Mouse (Mus musculus) hindbrain, embryonic 14.5 days (tissue): ENCODE data around the gene R3hcc1l. TPM values are rescaled to one million over a fixed set of nuclear protein-coding genes. Genes with fewer than 3 reads are reported as not detected.

Source experiments
- ATAC-seq: fragments of 200-750 bp; cut with Nextera tagmentation; 2 replicates; pipeline ENCODE4 v1.8.0; 2017; ENCODE audit warnings: moderate number of reproducible peaks, mild to moderate bottlenecking, moderate TSS enrichment, moderate library complexity; ENCODE audit not compliant: low FRiP score
- DNase-seq: peaks from one replicate; pipeline ENCODE4 v3.0.0-alpha.2; 2015; ENCODE audit warnings: low spot score
- H3K27ac ChIP-seq: fragments of 300-500 bp; sonication (generic); 2 replicates; pipeline ENCODE4 v1.5.1; 2014; ENCODE audit warnings: mild to moderate bottlenecking, moderate library complexity
- H3K27me3 ChIP-seq: fragments of 300-500 bp; sonication (generic); 2 replicates; pipeline ENCODE4 v1.6.1; 2014; ENCODE audit warnings: mild to moderate bottlenecking, low read length, mixed read lengths; ENCODE audit not compliant: control insufficient read depth, insufficient read depth
- H3K36me3 ChIP-seq: fragments of 300-500 bp; sonication (generic); replicated peaks from 2 replicates; pipeline ENCODE4 v1.6.1; 2014; ENCODE audit not compliant: control insufficient read depth, insufficient read depth
- H3K4me1 ChIP-seq: fragments of 300-500 bp; sonication (generic); replicated peaks from 2 replicates; pipeline ENCODE4 v1.6.1; 2014; ENCODE audit warnings: antibody characterized with exemption, low read length, mixed read lengths; ENCODE audit not compliant: control insufficient read depth, insufficient read depth
- H3K4me2 ChIP-seq: fragments of 300-500 bp; sonication (generic); replicated peaks from 2 replicates; pipeline ENCODE4 v1.6.1; 2014; ENCODE audit warnings: mild to moderate bottlenecking, moderate library complexity
- H3K4me3 ChIP-seq: fragments of 300-500 bp; sonication (generic); replicated peaks from 2 replicates; pipeline ENCODE4 v1.5.1; 2014; ENCODE audit warnings: mild to moderate bottlenecking, low read length
- H3K9ac ChIP-seq: fragments of 300-500 bp; sonication (generic); 2 replicates; pipeline ENCODE4 v1.6.1; 2014
- H3K9me3 ChIP-seq: fragments of 300-500 bp; sonication (generic); 2 replicates; pipeline ENCODE4 v1.6.1; 2016; ENCODE audit warnings: low read length; ENCODE audit not compliant: control insufficient read depth
- WGBS: fragments of 180-500 bp; shearing (Covaris S2); extraction: QIAGEN DNeasy Blood & Tissue Kit; methylation state at CpG from one replicate; pipeline ENCODE4 v1.1.7; 2014; 5-methylcytosine and 5-hydroxymethylcytosine counted together
- polyA plus RNA-seq: library from polyadenylated mRNA; unstranded; fragments of >200 nt; fragmentation: Nextera tagmentation; extraction: Ambion mirVana; gene quantifications from 2 replicates; pipeline ENCODE4 v1.2.1, GENCODE M21; 2014

Gene R3hcc1l
- polyA plus RNA-seq, 1 experiment from 2014 or later: 12.7 TPM

DNA sequence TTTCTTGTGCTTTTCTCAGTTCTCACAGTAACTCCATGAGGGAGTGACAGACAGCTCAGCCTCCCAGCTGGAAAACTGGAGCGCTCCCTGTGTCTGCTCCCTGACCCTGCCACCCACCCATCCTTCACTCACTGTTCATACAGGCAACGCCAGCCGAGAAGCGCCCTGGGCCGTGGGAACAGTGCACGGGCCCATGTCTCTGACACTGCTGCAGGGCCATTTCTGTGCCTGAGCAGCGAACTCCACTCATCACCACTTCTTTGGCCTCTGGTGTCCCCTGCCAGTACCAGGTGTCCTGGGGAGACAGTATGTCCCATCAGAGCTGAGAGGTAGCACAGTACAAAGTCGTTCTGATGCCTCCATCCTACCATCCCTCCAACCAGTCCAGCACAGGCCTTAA is 83.5 kb downstream of the R3hcc1l start:
- DNase-seq (no peak), ATAC-seq (no peak)
- 65% methylated on average over 8 of the region's 8 CpGs for WGBS
- H3K4me1 ChIP-seq: no peaks in the 10 kb centered on the region
- H3K4me2 ChIP-seq: no peak overlapping the region
- H3K27ac ChIP-seq: no peak overlapping the region
- H3K9ac ChIP-seq: no peak overlapping the region
- no peaks in the 10 kb centered on the region for H3K36me3 ChIP-seq
- H3K4me3 ChIP-seq: no peak overlapping the region
- no peaks in the 10 kb centered on the region for H3K9me3 ChIP-seq
- H3K27me3 ChIP-seq: no peaks in the 10 kb centered on the region

DNA sequence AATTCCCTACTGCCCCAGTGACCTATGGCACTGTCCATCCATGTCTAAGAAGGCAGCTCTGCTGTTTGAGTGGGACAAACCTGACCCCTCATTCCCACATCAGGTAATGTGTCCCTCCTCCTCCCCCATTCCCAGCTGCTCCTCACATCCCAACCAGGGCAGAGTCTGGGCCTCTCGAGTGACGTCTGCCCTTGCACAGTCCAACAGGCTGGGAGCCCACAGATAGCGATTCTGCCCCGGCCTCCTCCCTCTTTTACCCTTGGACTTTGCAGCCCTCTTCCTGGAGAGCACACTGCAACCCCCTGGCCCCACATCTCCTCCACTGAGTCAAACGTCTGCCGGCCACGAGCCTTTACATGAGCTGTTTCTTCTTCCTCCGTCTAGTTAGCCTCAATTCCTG is 84.0 kb downstream of the R3hcc1l start:
- H3K36me3 ChIP-seq: no peaks in the 10 kb centered on the region
- H3K4me2 ChIP-seq: no peak overlapping the region
- H3K27me3 ChIP-seq: no peaks in the 10 kb centered on the region
- no peak overlapping the region for H3K27ac ChIP-seq
- H3K4me3 ChIP-seq: no peak overlapping the region
- 79% methylated on average over 8 of the region's 8 CpGs for WGBS
- DNase-seq (no peak), ATAC-seq (no peak)
- no peaks in the 10 kb centered on the region for H3K9me3 ChIP-seq
- no peaks in the 10 kb centered on the region for H3K4me1 ChIP-seq
- no peak overlapping the region for H3K9ac ChIP-seq

DNA sequence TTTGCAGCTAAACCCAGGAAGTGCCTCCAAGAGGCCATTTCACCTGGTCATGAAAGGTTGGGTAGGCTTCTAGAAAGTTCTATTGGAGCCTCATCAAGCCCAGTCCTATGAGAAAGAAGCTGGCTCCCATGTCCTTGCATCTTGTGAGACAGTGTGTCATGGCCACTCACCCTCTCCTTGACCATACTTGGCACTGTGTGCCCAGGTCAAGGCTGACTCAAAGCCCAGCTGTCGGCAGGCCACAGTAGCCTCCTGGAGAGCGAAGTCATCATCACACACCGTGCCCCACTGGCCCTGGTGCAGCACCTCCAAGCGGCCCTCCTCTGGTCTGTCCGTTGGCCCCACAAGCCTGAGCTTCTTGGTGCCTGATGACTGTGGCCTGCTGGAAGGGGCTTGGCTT is 89.5 kb downstream of the R3hcc1l start:
- 94% methylated on average over 5 of the region's 5 CpGs for WGBS
- no peak overlapping the region for H3K27ac ChIP-seq
- H3K9ac ChIP-seq: no peak overlapping the region
- H3K9me3 ChIP-seq: no peaks in the 10 kb centered on the region
- H3K4me3 ChIP-seq: no peak overlapping the region
- no peaks in the 10 kb centered on the region for H3K4me1 ChIP-seq
- no peak overlapping the region for H3K4me2 ChIP-seq
- H3K27me3 ChIP-seq: peaks cover 17% of the 10 kb centered on the region
- ATAC-seq (no peak), DNase-seq (no peak)
- H3K36me3 ChIP-seq: no peaks in the 10 kb centered on the region

DNA sequence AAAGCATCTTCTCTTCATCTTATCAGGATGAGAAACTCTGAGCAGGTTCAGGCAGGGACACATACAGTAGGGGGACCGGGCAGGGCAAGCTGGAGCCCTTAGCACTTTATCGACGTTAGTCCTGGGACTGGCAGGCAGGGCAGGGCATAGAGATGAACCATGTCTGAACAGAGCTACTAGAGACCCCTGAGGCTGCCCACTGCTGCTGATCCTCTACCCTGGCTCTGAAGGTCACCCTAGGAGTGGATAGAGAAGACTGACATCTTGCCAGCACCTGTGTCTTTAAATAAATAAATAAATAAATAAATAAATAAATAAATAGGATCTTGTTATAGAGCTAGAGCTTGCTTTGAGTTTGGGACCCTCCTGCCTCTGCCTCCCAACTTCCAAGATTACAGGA is 91.2 kb downstream of the R3hcc1l start:
- no peaks in the 10 kb centered on the region for H3K4me1 ChIP-seq
- peaks cover 25% of the 10 kb centered on the region for H3K27me3 ChIP-seq
- no peaks in the 10 kb centered on the region for H3K36me3 ChIP-seq
- no peak overlapping the region for H3K4me2 ChIP-seq
- no peak for ATAC-seq
- no peak overlapping the region for H3K4me3 ChIP-seq
- no peaks in the 10 kb centered on the region for H3K9me3 ChIP-seq
- 98% methylated on average over 3 of the region's 3 CpGs for WGBS
- DNase-seq: no peak
- no peak overlapping the region for H3K9ac ChIP-seq
- H3K27ac ChIP-seq: no peak overlapping the region

DNA sequence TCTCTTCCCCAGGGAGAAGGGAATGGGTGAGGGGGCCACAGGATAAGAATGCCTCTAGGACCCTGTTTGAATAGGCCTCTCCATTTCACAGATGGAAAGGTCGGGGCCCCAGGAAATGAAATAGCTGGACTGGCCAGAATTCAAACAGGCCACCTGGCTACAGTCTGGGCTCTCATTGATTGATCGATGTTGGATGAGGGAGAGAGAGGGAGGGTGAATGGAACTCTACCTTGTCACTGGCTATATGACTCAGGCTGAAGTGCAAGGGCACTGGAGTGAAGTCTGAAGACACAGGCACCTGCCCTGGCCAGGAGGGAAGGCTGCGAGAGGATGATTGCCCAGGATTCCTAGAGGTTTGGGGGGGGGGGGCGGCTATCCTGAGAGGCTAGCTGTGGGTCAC is 93.2 kb downstream of the R3hcc1l start:
- Histone ChIP-seq H3K36me3 (no peaks in the 10 kb centered on the region), H3K9me3 (no peaks in the 10 kb centered on the region), H3K27me3 (peaks cover 25% of the 10 kb centered on the region), H3K4me2 (no peak overlapping the region), H3K27ac (no peak overlapping the region), H3K4me3 (no peak overlapping the region), H3K9ac (no peak overlapping the region), H3K4me1 (no peaks in the 10 kb centered on the region)
- WGBS: 79% methylated on average over 4 of the region's 4 CpGs
- ATAC-seq (no peak), DNase-seq (no peak)

DNA sequence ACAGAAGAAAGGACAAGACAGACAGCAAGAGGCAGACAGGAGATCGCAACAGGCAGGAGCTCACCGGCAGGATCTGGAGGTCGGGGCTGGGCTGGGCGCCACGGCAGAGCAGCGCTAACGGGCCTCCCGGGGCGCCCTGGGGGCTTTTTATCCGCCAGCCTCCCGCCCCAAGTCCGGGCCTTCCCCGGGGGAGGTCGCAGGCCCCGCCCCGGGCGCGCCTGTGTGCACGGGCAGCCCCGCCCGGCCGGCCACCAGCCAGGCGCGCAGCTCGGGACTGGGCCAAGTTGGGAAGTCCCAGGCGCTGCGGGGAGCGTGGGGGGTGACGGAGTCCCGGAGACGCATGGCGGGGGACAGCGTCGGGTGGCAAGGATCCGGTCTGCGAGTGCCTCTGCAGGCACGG is 94.1 kb downstream of the R3hcc1l start, which contains the start of gene Loxl4:
Gene Loxl4 (minus strand): TSS at position 160 of the 400 bp plus-strand sequence.
- H3K27ac ChIP-seq: no peak within 1 kb of the TSS
- no peak within 1 kb of the TSS for H3K9ac ChIP-seq
- peak within 1 kb of the TSS; percentile 48 for H3K4me2 ChIP-seq
- 2% methylated on average over 35 of the region's 37 CpGs for WGBS
- H3K4me3 ChIP-seq: peak within 1 kb of the TSS; percentile 23
- no peaks in the 10 kb centered on the region for H3K36me3 ChIP-seq
- peaks cover 25% of the 10 kb centered on the region for H3K27me3 ChIP-seq
- H3K9me3 ChIP-seq: no peaks in the 10 kb centered on the region
- DNase-seq (no peak), ATAC-seq (no peak)
- H3K4me1 ChIP-seq: no peaks in the 10 kb centered on the region

DNA sequence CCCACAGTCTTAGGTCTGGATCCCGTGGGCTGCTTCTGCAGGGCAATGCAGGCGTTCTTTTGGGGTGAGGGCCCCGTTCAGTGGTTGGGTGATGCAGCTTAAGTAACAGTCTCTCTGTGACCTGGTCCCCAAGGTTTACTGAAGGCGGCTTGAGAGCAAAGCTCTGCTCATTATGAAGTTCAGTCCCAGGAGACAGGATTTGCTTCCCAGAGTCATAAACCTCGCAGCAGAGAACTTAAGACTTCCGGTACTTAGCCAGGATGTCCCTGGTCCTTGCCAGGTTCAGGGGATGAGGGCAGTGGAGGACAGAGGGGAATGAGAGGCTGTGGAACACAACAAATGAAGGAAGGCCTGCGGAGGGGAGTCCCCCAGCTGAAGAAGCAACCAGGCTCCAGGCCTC is 94.6 kb downstream of the R3hcc1l start:
- peak overlapping the region; percentile 23; the same call in 1 of the 2 replicates for H3K4me3 ChIP-seq
- 30% methylated on average over 7 of the region's 7 CpGs for WGBS
- ATAC-seq: no peak

DNA sequence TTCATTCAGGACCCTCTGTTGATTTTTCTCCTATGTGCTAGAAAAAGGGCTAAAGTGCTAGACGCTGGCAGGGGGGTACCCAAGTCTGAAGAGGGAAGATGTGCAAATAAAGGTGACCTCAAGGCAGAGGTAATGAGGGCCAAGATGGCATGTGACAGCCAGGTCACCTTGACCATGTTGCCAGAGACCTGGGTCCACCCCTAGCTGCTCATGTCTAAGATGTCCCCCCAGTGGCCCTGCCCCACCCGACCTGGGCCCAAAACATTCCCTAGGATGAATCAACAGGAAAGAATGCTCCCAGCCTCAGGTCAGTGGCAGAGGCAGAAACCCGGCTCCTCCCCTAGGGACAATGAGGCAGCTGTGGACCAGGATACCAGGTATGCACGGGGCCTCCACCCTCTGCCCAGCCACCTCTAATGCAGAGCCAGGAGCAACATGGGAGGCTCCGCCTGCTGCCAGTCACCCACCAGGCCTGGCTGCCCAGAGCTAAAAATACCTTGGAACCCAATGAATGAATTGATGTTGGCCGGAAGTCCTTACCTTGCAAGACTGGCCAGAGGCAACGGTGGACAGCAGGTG is 95.2 kb downstream of the R3hcc1l start:
- no peaks in the 10 kb centered on the region for H3K9me3 ChIP-seq
- no peak for DNase-seq
- 83% methylated on average over 7 of the region's 7 CpGs for WGBS

More for the DNA sequence above, 94.6 kb downstream of the R3hcc1l start:
- H3K4me2 ChIP-seq: peak overlapping the region; percentile 48
- H3K9ac ChIP-seq: no peak overlapping the region
- H3K27me3 ChIP-seq: peaks cover 25% of the 10 kb centered on the region
- no peak overlapping the region for H3K27ac ChIP-seq
- H3K9me3 ChIP-seq: no peaks in the 10 kb centered on the region
- no peaks in the 10 kb centered on the region for H3K36me3 ChIP-seq
- no peak for DNase-seq
- no peaks in the 10 kb centered on the region for H3K4me1 ChIP-seq

DNA sequence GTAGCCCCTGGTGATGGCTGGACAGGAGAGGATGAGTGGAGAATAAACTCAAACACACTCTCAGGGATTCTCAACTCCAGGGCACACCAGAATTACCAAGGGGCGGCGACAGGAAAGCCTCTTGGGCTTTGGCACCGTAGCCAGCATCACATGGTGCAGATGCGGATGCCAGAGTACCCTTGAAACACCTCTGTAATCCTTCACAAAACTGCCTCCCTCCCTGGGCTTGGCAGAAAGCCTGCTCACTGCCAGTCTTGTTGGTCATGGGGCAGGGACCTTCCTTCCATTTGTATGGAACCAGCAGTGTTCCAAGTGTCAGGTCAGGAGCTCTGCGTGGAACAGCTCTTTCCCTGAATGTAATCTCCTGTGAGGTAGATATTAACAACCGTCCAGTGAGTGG is 109.5 kb downstream of the R3hcc1l start:
- Histone ChIP-seq H3K9ac (no peak overlapping the region), H3K4me1 (peaks cover 9% of the 10 kb centered on the region; the same call in 1 of the 2 replicates), H3K36me3 (no peaks in the 10 kb centered on the region), H3K27ac (no peak overlapping the region), H3K27me3 (no peaks in the 10 kb centered on the region), H3K4me2 (no peak overlapping the region), H3K9me3 (no peaks in the 10 kb centered on the region), H3K4me3 (no peak overlapping the region)
- WGBS: 82% methylated on average over 6 of the region's 6 CpGs
- ATAC-seq (no peak), DNase-seq (no peak)

More for the DNA sequence above, 95.2 kb downstream of the R3hcc1l start:
- Histone ChIP-seq H3K4me3 (no peak overlapping the region), H3K27ac (no peak overlapping the region), H3K36me3 (no peaks in the 10 kb centered on the region), H3K4me2 (no peak overlapping the region), H3K4me1 (no peaks in the 10 kb centered on the region), H3K9ac (no peak overlapping the region), H3K27me3 (peaks cover 25% of the 10 kb centered on the region)
- ATAC-seq: no peak

DNA sequence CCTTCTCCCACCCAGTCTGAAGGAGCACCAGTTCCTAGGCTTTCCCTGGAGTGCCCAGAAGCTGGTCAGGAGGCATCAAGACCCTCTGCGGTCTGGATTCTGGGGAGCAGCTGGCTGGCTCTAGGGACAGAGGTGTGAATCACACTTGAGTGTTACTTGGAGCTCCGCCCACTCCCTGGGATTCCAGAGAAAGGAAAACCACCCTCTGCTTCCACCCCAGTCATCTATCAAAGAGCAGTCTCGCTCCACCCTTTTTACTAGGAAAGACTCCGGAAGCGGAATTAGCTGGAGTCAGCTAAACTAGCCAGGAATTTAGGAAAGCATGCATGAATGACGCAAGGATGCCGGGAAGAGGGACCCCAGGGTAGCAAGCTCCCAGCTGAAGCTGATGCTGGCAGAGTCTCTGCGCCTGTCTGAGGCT is 113.0 kb downstream of the R3hcc1l start:
- DNase-seq (peak; percentile 33), ATAC-seq (no peak)
- Histone ChIP-seq H3K4me2 (peak overlapping the region; percentile 19), H3K27me3 (no peaks in the 10 kb centered on the region), H3K9ac (no peak overlapping the region), H3K36me3 (no peaks in the 10 kb centered on the region), H3K9me3 (no peaks in the 10 kb centered on the region), H3K4me1 (peaks cover 9% of the 10 kb centered on the region; the same call in 1 of the 2 replicates), H3K27ac (no peak overlapping the region), H3K4me3 (no peak overlapping the region)
- 30% methylated on average over 8 of the region's 8 CpGs for WGBS
